Mouse (Mus musculus) spleen, adult 2 months (tissue): ENCODE results near the gene Trpm1. TPM values are rescaled to one million over a fixed set of nuclear protein-coding genes. Genes with fewer than 3 reads are reported as not detected.

Source experiments
- DNase-seq, 2 experiments: peaks; one replicate each; pipeline versions ENCODE4 v3.0.0 to v3.0.0-alpha.2; 2012 to 2021; ENCODE audit warnings: low spot score in 2 of 2, low read depth in 1 of 2
- H3K27ac ChIP-seq: fragments of 200-500 bp; 2 replicates; pipeline ENCODE4 v1.5.1; 2012; ENCODE audit warnings: low read length, inconsistent platforms; ENCODE audit not compliant: insufficient read depth
- H3K27me3 ChIP-seq: fragments of 200-500 bp; 2 replicates; pipeline ENCODE4 v1.6.1; 2012; ENCODE audit warnings: mild to moderate bottlenecking, moderate library complexity, low read length, inconsistent platforms; ENCODE audit not compliant: control insufficient read depth, insufficient read depth
- H3K36me3 ChIP-seq: fragments of 200-500 bp; 2 replicates; pipeline ENCODE4 v1.6.1; 2012; ENCODE audit warnings: mild to moderate bottlenecking, low read length, inconsistent platforms; ENCODE audit not compliant: control insufficient read depth, insufficient read depth
- H3K4me1 ChIP-seq: fragments of 200-500 bp; 2 replicates; pipeline ENCODE4 v1.6.1; 2011; ENCODE audit warnings: inconsistent platforms; ENCODE audit not compliant: control insufficient read depth, insufficient read depth, insufficient read length
- H3K4me3 ChIP-seq: fragments of 200-500 bp; 2 replicates; pipeline ENCODE4 v1.5.1; 2011; ENCODE audit warnings: mild to moderate bottlenecking, inconsistent platforms; ENCODE audit not compliant: insufficient read depth, insufficient read length; ENCODE audit errors: extremely low read depth
- CTCF ChIP-seq: fragments of 200-500 bp; IDR thresholded peaks from 2 replicates; pipeline ENCODE4 v1.5.1; 2011; ENCODE audit warnings: mild to moderate bottlenecking, inconsistent platforms; ENCODE audit not compliant: insufficient read depth, insufficient read length, insufficient replicate concordance; ENCODE audit errors: extremely low read depth
- POLR2A ChIP-seq: fragments of 200-500 bp; IDR thresholded peaks from 2 replicates; pipeline ENCODE4 v1.6.1; 2011; ENCODE audit warnings: low read depth, low read length, inconsistent platforms
- whole genome bisulfite sequencing: fragments of 180-500 bp; shearing (Covaris S2); methylation state at CpG from one replicate; pipeline ENCODE4 v1.1.7; 2018; 5-methylcytosine and 5-hydroxymethylcytosine counted together
- polyA plus RNA-seq: library from polyadenylated mRNA; depleted of rRNA; stranded (reverse); fragments of >200 nt; gene quantifications from 2 replicates; pipeline ENCODE4 v1.2.3, GENCODE M21; 2012

The Trpm1 gene
- polyA plus RNA-seq, 1 experiment: 0.97 TPM

DNA sequence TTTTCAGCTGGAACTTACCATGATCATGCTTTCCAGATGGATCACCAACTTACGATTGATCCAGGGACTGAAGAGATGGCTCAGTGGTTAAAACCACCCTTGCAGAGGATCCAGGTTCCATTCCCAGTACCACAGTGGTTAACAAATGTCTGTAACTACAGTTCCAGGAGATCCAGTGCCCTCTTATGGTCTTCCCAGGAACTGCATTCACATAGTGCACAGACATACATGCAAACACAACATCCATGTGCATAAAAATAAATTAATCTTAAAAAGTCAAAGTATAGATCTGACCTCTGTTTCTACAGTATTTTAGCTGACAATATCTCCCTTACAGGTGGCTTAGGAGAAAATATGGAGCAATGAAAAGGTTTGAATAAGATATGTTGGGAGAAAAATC, 77.4 kb downstream of the Trpm1 start:
- Histone ChIP-seq H3K36me3 (no peaks in the 10 kb centered on the region), H3K4me1 (no peaks in the 10 kb centered on the region), H3K4me3 (no peak overlapping the region), H3K27me3 (no peaks in the 10 kb centered on the region), H3K27ac (no peak overlapping the region)
- no peak for DNase-seq
- TF ChIP-seq CTCF: no peak
- no peak for TF ChIP-seq POLR2A
- WGBS: 97% methylated on average over 1 of the region's 1 CpGs

DNA sequence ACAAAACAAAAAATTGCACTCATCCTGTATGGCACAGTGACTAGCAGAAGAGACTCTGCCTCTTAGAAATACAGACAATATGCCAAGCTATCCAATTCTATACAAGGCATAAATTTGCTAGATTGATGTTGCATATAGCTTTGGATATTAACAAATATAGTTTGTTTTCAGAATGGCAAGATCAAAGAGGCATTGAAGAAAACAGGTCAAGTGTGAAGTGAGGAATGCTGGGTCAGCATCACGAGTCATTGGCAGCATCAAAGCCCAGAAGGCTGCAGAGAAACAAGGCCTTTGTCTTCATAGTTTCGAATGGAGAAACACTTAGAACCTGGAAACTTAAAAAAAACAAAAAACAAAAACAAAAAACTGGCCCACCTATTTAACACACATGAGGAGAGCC, 78.4 kb downstream of the Trpm1 start:
- no peaks in the 10 kb centered on the region for H3K27me3 ChIP-seq
- no peak for DNase-seq
- H3K27ac ChIP-seq: no peak overlapping the region
- H3K4me3 ChIP-seq: no peak overlapping the region
- TF ChIP-seq POLR2A: no peak
- no peak for TF ChIP-seq CTCF
- H3K4me1 ChIP-seq: no peaks in the 10 kb centered on the region
- 65% methylated on average over 2 of the region's 2 CpGs for WGBS
- H3K36me3 ChIP-seq: no peaks in the 10 kb centered on the region

- Histone ChIP-seq H3K4me3 (no peak overlapping the region), H3K36me3 (no peaks in the 10 kb centered on the region), H3K27me3 (no peaks in the 10 kb centered on the region), H3K27ac (no peak overlapping the region), H3K4me1 (no peaks in the 10 kb centered on the region)
- WGBS: 78% methylated on average over 5 of the region's 5 CpGs
- no peak for TF ChIP-seq CTCF
- no peak for TF ChIP-seq POLR2A
- no peak for DNase-seq
Observed at GRCm38 (mm10) chr7:64234310-64234820, 80.7 kb downstream of the Trpm1 start.

DNA sequence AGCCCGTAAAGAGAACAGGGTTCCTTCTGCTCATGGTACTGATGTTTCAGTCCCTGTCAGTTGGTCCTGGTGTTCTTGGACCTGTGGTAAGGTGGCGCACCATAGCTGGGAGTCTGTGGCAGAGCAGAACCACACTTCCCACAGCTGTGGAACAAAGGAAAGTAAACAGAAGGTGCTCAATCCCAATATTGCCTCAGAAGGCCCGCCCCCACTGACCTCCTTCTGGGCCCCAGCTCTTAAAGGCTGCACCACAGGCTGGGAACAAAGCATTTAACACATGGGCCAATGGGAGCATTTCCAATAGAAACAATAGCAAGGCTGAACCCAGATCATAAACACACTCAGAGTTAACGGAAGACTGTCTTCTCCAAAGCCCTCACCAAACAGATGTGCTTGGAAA, 82.9 kb downstream of the Trpm1 start:
- Histone ChIP-seq H3K4me1 (no peaks in the 10 kb centered on the region), H3K27ac (no peak overlapping the region), H3K27me3 (no peaks in the 10 kb centered on the region), H3K4me3 (no peak overlapping the region), H3K36me3 (no peaks in the 10 kb centered on the region)
- DNase-seq: no peak
- TF ChIP-seq POLR2A: no peak
- no peak for TF ChIP-seq CTCF
- WGBS: 81% methylated on average over 4 of the region's 4 CpGs

- WGBS: 93% methylated on average over 8 of the region's 8 CpGs
- H3K4me1 ChIP-seq: no peaks in the 10 kb centered on the region
Observed at GRCm38 (mm10) chr7:64237747-64238146, 84.1 kb downstream of the Trpm1 start.

GRCm38 (mm10) chr7:64238410-64239086, 84.9 kb downstream of the Trpm1 start:
- H3K36me3 ChIP-seq: no peaks in the 10 kb centered on the region
- 87% methylated on average over 7 of the region's 7 CpGs for WGBS
- no peak overlapping the region for H3K27ac ChIP-seq
- H3K4me3 ChIP-seq: no peak overlapping the region
- H3K4me1 ChIP-seq: no peaks in the 10 kb centered on the region
- TF ChIP-seq POLR2A (no peak), CTCF (no peak)
- H3K27me3 ChIP-seq: no peaks in the 10 kb centered on the region
- DNase-seq: no peak

More at GRCm38 (mm10) chr7:64237747-64238146, 84.1 kb downstream of the Trpm1 start:
- TF ChIP-seq POLR2A (no peak), CTCF (no peak)
- no peaks in the 10 kb centered on the region for H3K36me3 ChIP-seq
- DNase-seq: no peak
- H3K27me3 ChIP-seq: no peaks in the 10 kb centered on the region
- H3K4me3 ChIP-seq: no peak overlapping the region
- no peak overlapping the region for H3K27ac ChIP-seq

GRCm38 (mm10) chr7:64239138-64239805, 85.6 kb downstream of the Trpm1 start:
- Histone ChIP-seq H3K27me3 (no peaks in the 10 kb centered on the region), H3K27ac (no peak overlapping the region), H3K4me3 (no peak overlapping the region), H3K4me1 (no peaks in the 10 kb centered on the region), H3K36me3 (no peaks in the 10 kb centered on the region)
- DNase-seq: no peak
- TF ChIP-seq POLR2A (no peak), CTCF (no peak)
- 85% methylated on average over 9 of the region's 9 CpGs for WGBS
